Mouse (Mus musculus) retina, postnatal 1 day (tissue): ENCODE results near the gene Siae.

ENCODE experiments used
- DNase-seq: peaks from one replicate; pipeline ENCODE4 v3.0.0-alpha.2; 2012

Gene Siae

GRCm38 (mm10) chr9:37687941-37688303 lies 132.4 kb downstream of the Siae start:
- no peak for DNase-seq

- DNase-seq = peak; percentile 53
Measured at GRCm38 (mm10) chr9:37689970-37690686, 134.6 kb downstream of the Siae start.
